ENCODE assay signal across 8 mouse cellular contexts in the genomic region with DNA sequence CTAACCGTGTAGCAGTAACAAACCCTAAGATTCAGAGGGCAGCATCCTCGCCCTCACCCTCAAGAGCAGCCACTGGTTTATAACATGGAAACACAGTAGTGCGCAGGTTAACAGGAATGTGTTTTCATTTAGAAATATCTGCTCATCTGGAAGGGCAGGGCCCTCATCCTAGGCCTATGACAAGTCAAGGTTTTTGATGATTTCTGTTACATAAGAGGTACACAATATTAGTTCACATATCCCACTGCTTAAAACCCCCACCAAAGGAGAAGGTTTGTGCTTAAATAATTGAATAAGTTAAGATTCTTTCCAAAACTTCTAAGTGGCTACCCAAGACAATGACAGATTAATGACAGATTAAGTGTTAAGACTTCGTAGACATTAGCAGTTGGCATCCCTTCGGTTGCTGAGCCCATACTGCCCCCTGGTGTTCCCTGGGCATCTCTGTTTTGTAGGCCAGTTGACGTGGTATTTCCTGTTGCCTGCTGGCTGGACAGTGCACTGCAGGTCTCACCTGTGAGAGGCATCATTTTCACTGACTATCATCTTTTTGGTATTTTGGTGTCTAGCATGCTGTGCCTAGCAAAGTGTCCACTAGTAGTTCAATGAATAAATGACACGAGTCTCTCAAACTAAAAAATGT.
DNase-seq lines count a peak whose midpoint lies in the region.

No protein-coding gene starts in this region.

- no peaks in the 10 kb centered on the region for H3K27me3 ChIP-seq in midbrain, embryonic 10.5 days (ENCODE audit: low read depth, poor library complexity, severe bottlenecking)

- WGBS in midbrain, embryonic 10.5 days, result 55% methylated on average over 7 of the region's 7 CpGs

- no peaks in the 10 kb centered on the region for H3K9me3 ChIP-seq in midbrain, embryonic 10.5 days (replicated peaks)

- H3K4me1 ChIP-seq in midbrain, embryonic 10.5 days, result no peaks in the 10 kb centered on the region

- no peaks in the 10 kb centered on the region for H3K36me3 ChIP-seq in midbrain, embryonic 10.5 days

- peak; percentile 78 for DNase-seq in Muller cell, postnatal 12 days (ENCODE audit: inconsistent ontology term)
- peak; percentile 87 to 91 for DNase-seq in cerebellum, adult 18-20 months
- peak; percentile 39 to 92 for DNase-seq in frontal cortex, adult 2 months (ENCODE audit: extremely low spot score in 1 of 2, low spot score in 1 of 2)
- DNase-seq in hindlimb bud, embryonic 11.5 days (ENCODE audit: extremely low spot score, low read depth, low spot score), result peak; percentile 41
- DNase-seq in left cerebral cortex, adult 8-10 months (ENCODE audit: low spot score in 2 of 2), result peak; percentile 45 to 59
- peak; percentile 74 for DNase-seq in midbrain, embryonic 10.5 days (ENCODE audit: low spot score)
- DNase-seq in right cerebral cortex, postnatal 36 days (ENCODE audit: low spot score in 2 of 2), result peak; percentile 60 to 71
- peak; percentile 69 to 82 for DNase-seq in urinary bladder, postnatal 4 days (ENCODE audit: low spot score in 2 of 2)

- no peak overlapping the region for H3K4me3 ChIP-seq in midbrain, embryonic 10.5 days

- H3K27ac ChIP-seq in midbrain, embryonic 10.5 days (replicated peaks), result no peak overlapping the region
